Mouse (Mus musculus) liver, adult 2 months (tissue): ENCODE measurements around the gene Irgm2.

ENCODE experiments used
- CTCF ChIP-seq: fragments of 200-500 bp; IDR thresholded peaks from 2 replicates; pipeline ENCODE4 v1.5.1; 2011; ENCODE audit warnings: low read depth, low read length, control low read depth
- POLR2A ChIP-seq: fragments of 200-500 bp; IDR thresholded peaks from 2 replicates; pipeline ENCODE4 v1.6.1; 2011; ENCODE audit warnings: low read length, control low read depth; ENCODE audit not compliant: insufficient read depth; ENCODE audit errors: extremely low read depth

DNA sequence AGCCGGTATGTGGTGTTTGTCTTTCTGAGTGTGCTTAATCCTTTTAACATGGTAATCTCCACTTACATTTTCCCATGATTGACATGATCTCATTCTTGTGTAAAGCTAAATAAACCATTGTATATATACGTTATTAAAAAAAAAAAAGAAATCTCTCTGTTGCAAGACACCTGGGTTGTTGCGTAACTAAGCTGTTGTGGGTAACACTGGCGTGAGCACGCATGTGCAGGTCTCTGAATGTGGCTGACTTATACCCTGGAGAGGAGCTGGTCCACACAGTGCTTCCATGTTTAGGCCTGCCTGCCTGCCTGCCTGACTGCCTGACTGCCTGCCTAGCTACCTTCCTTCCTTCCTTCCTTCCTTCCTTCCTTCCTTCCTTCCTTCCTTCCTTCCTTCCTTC is 51.1 kb downstream of the Irgm2 start:
- TF ChIP-seq CTCF (no peak), POLR2A (no peak)
